Mouse (Mus musculus): Measurements from ENCODE around the gene Brd7.

Brd7 gene

GRCm38 (mm10) chr8:88339221-88339620, 22.8 kb downstream of the Brd7 start:
- peaks cover 94% of the 10 kb centered on the region for H3K36me3 ChIP-seq (ENCODE audit: insufficient read depth, low read length)
- H3K9me3 ChIP-seq (ENCODE audit: low read length): no peaks in the 10 kb centered on the region
- H3K27me3 ChIP-seq (ENCODE audit: insufficient read depth, low read length): no peaks in the 10 kb centered on the region
- no peak overlapping the region for H3K4me3 ChIP-seq (replicated peaks; ENCODE audit: low read length)
- H3K4me1 ChIP-seq (replicated peaks; ENCODE audit: low read depth, low read length): no peaks in the 10 kb centered on the region
- TF ChIP-seq NANOG (IDR thresholded peaks at IDR 0.05; ENCODE audit: borderline replicate concordance, low read length): no peak
- no peak for TF ChIP-seq CTCF (conservative IDR thresholded peaks at IDR 0.05; ENCODE audit: low read length)
- TF ChIP-seq POU5F1 (IDR thresholded peaks at IDR 0.05; ENCODE audit: borderline replicate concordance, low read length): no peak

- H3K4me3 ChIP-seq (replicated peaks; ENCODE audit: low read length): no peak overlapping the region
- TF ChIP-seq CTCF (conservative IDR thresholded peaks at IDR 0.05; ENCODE audit: low read length) (no peak), NANOG (IDR thresholded peaks at IDR 0.05; ENCODE audit: borderline replicate concordance, low read length) (no peak), POU5F1 (IDR thresholded peaks at IDR 0.05; ENCODE audit: borderline replicate concordance, low read length) (no peak)
- no peaks in the 10 kb centered on the region for H3K27me3 ChIP-seq (ENCODE audit: insufficient read depth, low read length)
- H3K4me1 ChIP-seq (replicated peaks; ENCODE audit: low read depth, low read length): no peaks in the 10 kb centered on the region
- H3K36me3 ChIP-seq (ENCODE audit: insufficient read depth, low read length): peaks cover 95% of the 10 kb centered on the region
- H3K9me3 ChIP-seq (ENCODE audit: low read length): no peaks in the 10 kb centered on the region
Observed at GRCm38 (mm10) chr8:88334975-88335374, 27.0 kb downstream of the Brd7 start.

DNA sequence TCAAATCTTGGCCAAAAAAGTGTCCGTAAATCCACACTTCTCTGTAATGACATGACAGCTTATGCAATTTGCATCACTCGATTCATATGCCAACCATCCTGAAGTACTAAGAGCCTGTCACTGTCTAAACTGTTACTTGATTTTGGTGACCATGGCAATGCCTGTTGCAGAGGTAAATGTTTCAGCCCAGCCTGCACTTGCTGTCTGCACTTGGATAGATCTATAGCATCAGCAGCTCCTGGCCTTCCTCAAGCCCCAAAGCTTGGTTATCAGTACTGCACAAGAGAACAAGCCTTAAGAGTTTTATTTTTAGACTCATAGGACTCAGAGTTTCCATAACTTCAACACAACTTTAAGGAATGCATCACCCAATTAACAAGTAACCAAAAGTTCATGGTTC, 27.6 kb downstream of the Brd7 start:
- Histone ChIP-seq H3K36me3 (ENCODE audit: insufficient read depth, low read length) (peaks cover 95% of the 10 kb centered on the region), H3K4me1 (replicated peaks; ENCODE audit: low read depth, low read length) (no peaks in the 10 kb centered on the region), H3K4me3 (replicated peaks; ENCODE audit: low read length) (no peak overlapping the region), H3K9me3 (ENCODE audit: low read length) (no peaks in the 10 kb centered on the region), H3K27me3 (ENCODE audit: insufficient read depth, low read length) (no peaks in the 10 kb centered on the region)
- no peak for TF ChIP-seq POU5F1 (IDR thresholded peaks at IDR 0.05; ENCODE audit: borderline replicate concordance, low read length)
- no peak for TF ChIP-seq NANOG (IDR thresholded peaks at IDR 0.05; ENCODE audit: borderline replicate concordance, low read length)
- no peak for TF ChIP-seq CTCF (conservative IDR thresholded peaks at IDR 0.05; ENCODE audit: low read length)

DNA sequence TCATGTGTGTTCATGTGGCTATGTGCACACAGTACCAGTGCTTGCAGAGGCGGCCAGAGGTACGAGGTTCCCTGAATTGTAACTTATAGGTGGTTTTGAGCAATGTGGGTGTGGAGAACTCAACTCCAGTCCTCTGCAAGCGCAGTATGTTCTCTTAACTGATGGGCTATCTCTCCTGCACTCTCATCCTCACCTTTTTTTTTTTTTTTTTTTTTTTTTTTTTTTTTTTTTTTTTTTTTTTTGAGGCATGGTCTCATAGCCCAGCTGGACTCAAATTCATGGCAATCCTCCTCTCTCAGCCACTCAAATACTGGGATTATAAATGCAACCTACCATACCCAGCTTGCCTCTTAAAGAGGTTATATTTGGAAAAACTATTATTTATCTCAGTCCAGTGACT, 31.2 kb downstream of the Brd7 start:
- H3K27me3 ChIP-seq (ENCODE audit: insufficient read depth, low read length): no peaks in the 10 kb centered on the region
- H3K4me3 ChIP-seq (replicated peaks; ENCODE audit: low read length): no peak overlapping the region
- H3K9me3 ChIP-seq (ENCODE audit: low read length): no peaks in the 10 kb centered on the region
- H3K36me3 ChIP-seq (ENCODE audit: insufficient read depth, low read length): peaks cover 85% of the 10 kb centered on the region
- TF ChIP-seq NANOG (IDR thresholded peaks at IDR 0.05; ENCODE audit: borderline replicate concordance, low read length): no peak
- TF ChIP-seq CTCF (conservative IDR thresholded peaks at IDR 0.05; ENCODE audit: low read length): no peak
- no peak for TF ChIP-seq POU5F1 (IDR thresholded peaks at IDR 0.05; ENCODE audit: borderline replicate concordance, low read length)
- H3K4me1 ChIP-seq (replicated peaks; ENCODE audit: low read depth, low read length): no peaks in the 10 kb centered on the region

DNA sequence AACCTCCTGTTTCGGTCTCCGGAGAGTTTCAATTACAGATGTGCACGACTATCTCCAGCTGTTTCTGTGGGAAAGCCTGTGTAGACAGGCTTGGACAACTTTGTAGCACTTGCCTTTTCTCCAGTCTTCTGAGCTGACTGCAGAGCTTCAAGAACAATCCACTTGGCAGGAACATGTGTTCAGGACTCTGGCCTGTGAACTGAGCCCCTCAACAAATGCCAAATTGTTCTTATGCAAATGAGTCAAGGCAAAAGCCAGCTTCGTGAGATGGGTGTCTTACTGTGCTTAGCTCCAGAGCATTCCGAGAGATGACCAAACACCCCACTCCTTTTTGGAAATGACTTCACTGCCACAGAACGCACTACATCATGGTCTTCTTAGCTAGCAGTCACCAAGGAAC, 33.3 kb downstream of the Brd7 start:
- H3K4me3 ChIP-seq (replicated peaks; ENCODE audit: low read length): no peak overlapping the region
- H3K4me1 ChIP-seq (replicated peaks; ENCODE audit: low read depth, low read length): peaks cover 7% of the 10 kb centered on the region; the same call in 1 of the 2 replicates
- H3K27me3 ChIP-seq (ENCODE audit: insufficient read depth, low read length): no peaks in the 10 kb centered on the region
- no peaks in the 10 kb centered on the region for H3K9me3 ChIP-seq (ENCODE audit: low read length)
- TF ChIP-seq POU5F1 (IDR thresholded peaks at IDR 0.05; ENCODE audit: borderline replicate concordance, low read length) (no peak), NANOG (IDR thresholded peaks at IDR 0.05; ENCODE audit: borderline replicate concordance, low read length) (no peak), CTCF (conservative IDR thresholded peaks at IDR 0.05; ENCODE audit: low read length) (no peak)
- H3K36me3 ChIP-seq (ENCODE audit: insufficient read depth, low read length): peaks cover 64% of the 10 kb centered on the region

- H3K36me3 ChIP-seq (ENCODE audit: insufficient read depth, low read length): peaks cover 41% of the 10 kb centered on the region
- no peaks in the 10 kb centered on the region for H3K9me3 ChIP-seq (ENCODE audit: low read length)
- H3K27me3 ChIP-seq (ENCODE audit: insufficient read depth, low read length): no peaks in the 10 kb centered on the region
- no peak overlapping the region for H3K4me3 ChIP-seq (replicated peaks; ENCODE audit: low read length)
- TF ChIP-seq POU5F1 (IDR thresholded peaks at IDR 0.05; ENCODE audit: borderline replicate concordance, low read length): no peak
- TF ChIP-seq CTCF (conservative IDR thresholded peaks at IDR 0.05; ENCODE audit: low read length): no peak
- TF ChIP-seq NANOG (IDR thresholded peaks at IDR 0.05; ENCODE audit: borderline replicate concordance, low read length): no peak
- peaks cover 7% of the 10 kb centered on the region; the same call in 1 of the 2 replicates for H3K4me1 ChIP-seq (replicated peaks; ENCODE audit: low read depth, low read length)
Observed at GRCm38 (mm10) chr8:88326328-88326727, 35.7 kb downstream of the Brd7 start.

GRCm38 (mm10) chr8:88325795-88326194, 36.2 kb downstream of the Brd7 start:
- Histone ChIP-seq H3K4me3 (replicated peaks; ENCODE audit: low read length) (no peak overlapping the region), H3K4me1 (replicated peaks; ENCODE audit: low read depth, low read length) (peaks cover 7% of the 10 kb centered on the region; the same call in 1 of the 2 replicates), H3K36me3 (ENCODE audit: insufficient read depth, low read length) (peaks cover 36% of the 10 kb centered on the region), H3K27me3 (ENCODE audit: insufficient read depth, low read length) (no peaks in the 10 kb centered on the region), H3K9me3 (ENCODE audit: low read length) (no peaks in the 10 kb centered on the region)
- TF ChIP-seq CTCF (conservative IDR thresholded peaks at IDR 0.05; ENCODE audit: low read length) (no peak), NANOG (IDR thresholded peaks at IDR 0.05; ENCODE audit: borderline replicate concordance, low read length) (no peak), POU5F1 (IDR thresholded peaks at IDR 0.05; ENCODE audit: borderline replicate concordance, low read length) (no peak)

DNA sequence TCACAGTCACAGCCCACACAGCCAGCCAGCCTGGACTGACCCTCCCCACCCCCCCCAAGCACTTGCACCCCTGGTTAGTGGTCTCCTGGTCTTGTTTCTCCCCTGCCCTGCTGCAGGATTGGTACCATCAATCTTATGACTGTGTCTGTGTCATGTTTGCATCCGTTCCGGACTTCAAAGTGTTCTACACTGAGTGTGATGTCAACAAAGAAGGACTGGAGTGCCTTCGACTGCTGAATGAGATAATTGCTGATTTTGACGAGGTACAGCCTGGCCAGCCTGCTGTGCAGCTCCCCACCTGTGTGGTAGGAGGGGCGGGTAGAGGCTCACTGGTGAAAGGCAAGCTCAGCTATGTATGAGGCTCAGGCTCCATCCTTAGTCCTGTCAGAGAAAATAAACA, 36.7 kb downstream of the Brd7 start:
- Histone ChIP-seq H3K36me3 (ENCODE audit: insufficient read depth, low read length) (peaks cover 30% of the 10 kb centered on the region), H3K4me1 (replicated peaks; ENCODE audit: low read depth, low read length) (peaks cover 7% of the 10 kb centered on the region; the same call in 1 of the 2 replicates), H3K27me3 (ENCODE audit: insufficient read depth, low read length) (0 out of 2 replicates have a peak, but pooled peaks cover 2% of the 10 kb centered on the region), H3K4me3 (replicated peaks; ENCODE audit: low read length) (no peak overlapping the region), H3K9me3 (ENCODE audit: low read length) (no peaks in the 10 kb centered on the region)
- TF ChIP-seq POU5F1 (IDR thresholded peaks at IDR 0.05; ENCODE audit: borderline replicate concordance, low read length): no peak
- TF ChIP-seq NANOG (IDR thresholded peaks at IDR 0.05; ENCODE audit: borderline replicate concordance, low read length): no peak
- TF ChIP-seq CTCF (conservative IDR thresholded peaks at IDR 0.05; ENCODE audit: low read length): no peak

GRCm38 (mm10) chr8:88324760-88325159, 37.2 kb downstream of the Brd7 start:
- TF ChIP-seq CTCF (conservative IDR thresholded peaks at IDR 0.05; ENCODE audit: low read length) (no peak), NANOG (IDR thresholded peaks at IDR 0.05; ENCODE audit: borderline replicate concordance, low read length) (no peak), POU5F1 (IDR thresholded peaks at IDR 0.05; ENCODE audit: borderline replicate concordance, low read length) (no peak)
- Histone ChIP-seq H3K4me1 (replicated peaks; ENCODE audit: low read depth, low read length) (peaks cover 7% of the 10 kb centered on the region; the same call in 1 of the 2 replicates), H3K27me3 (ENCODE audit: insufficient read depth, low read length) (peaks cover 4% of the 10 kb centered on the region; the same call in 1 of the 2 replicates), H3K9me3 (ENCODE audit: low read length) (no peaks in the 10 kb centered on the region), H3K36me3 (ENCODE audit: insufficient read depth, low read length) (peaks cover 25% of the 10 kb centered on the region), H3K4me3 (replicated peaks; ENCODE audit: low read length) (no peak overlapping the region)
